Mouse (Mus musculus) thymus, adult 2 months (tissue): ENCODE data around the gene Slc16a6.

Experiments
- CTCF ChIP-seq: fragments of 200-500 bp; IDR thresholded peaks from 2 replicates; pipeline ENCODE4 v1.5.1; 2012; ENCODE audit warnings: mild to moderate bottlenecking, control low read depth, low read length, moderate library complexity, borderline replicate concordance; ENCODE audit not compliant: control insufficient read depth, poor library complexity, insufficient read depth; ENCODE audit errors: extremely low read depth
- POLR2A ChIP-seq: fragments of 200-500 bp; IDR thresholded peaks from 2 replicates; pipeline ENCODE4 v1.6.1; 2012; ENCODE audit warnings: mild to moderate bottlenecking, low read length, control low read depth, moderate library complexity; ENCODE audit not compliant: control insufficient read depth, poor library complexity, insufficient read depth; ENCODE audit errors: extremely low read depth

GRCm38 (mm10) chr11:109441119-109441518 lies 32.3 kb downstream of the Slc16a6 start:
- TF ChIP-seq POLR2A (no peak), CTCF (no peak)
